Mouse (Mus musculus) 3134 (cell line): Measurements from ENCODE around the gene Fam189b.

Experiments used
- DNase-seq: peaks from one replicate; pipeline ENCODE4 v3.0.0-alpha.2; 2011; ENCODE audit warnings: low spot score; ENCODE audit not compliant: insufficient read length; ENCODE audit errors: extremely low read depth

Gene Fam189b

DNA sequence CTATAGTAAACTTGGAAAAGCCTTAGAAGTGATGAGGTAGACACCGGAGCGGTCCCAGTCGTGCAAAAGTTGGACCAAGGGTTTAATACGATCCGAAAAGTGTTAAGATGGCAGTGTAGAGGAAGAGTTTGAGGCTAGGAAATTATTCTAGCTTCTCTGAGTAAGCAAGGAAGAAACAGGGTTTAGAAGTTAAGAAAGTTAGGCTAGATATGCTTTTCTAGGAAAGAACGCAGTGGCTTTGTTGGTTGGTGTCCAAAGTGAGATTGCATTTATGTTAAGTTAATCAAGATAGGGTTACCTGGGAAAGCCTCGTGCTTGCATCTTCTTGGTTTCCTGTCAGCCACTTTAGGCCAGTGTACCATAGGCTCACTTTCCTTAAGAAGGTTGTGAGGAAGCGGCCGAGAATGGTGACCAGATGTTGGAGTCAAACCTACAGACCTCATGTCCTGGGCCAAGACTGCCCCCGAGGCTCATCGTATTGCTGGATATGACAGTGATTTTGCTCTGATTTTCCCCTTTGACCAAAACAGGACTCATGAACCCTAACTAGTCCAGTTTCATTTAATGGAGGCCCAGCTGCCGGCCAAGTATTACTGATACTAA, 17.6 kb upstream of the Fam189b start:
- DNase-seq, result no peak

DNA sequence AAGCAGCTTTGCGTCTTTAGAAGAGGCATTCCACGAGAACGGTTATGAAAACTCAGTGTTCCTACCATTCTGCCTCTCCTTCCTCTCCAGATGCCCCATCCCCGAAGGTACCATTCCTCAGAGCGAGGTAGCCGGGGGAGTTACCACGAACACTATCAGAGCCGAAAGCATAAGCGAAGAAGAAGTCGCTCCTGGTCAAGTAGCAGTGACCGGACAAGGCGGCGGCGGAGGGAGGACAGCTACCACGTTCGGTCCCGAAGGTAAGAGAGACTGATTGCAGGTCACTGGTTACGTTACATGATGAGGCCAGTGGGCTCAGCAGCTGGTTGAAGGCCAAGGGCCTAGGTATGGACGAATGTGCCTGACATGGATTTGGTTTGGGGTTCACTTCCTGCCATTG, 16.0 kb upstream of the Fam189b start:
- no peak for DNase-seq

DNA sequence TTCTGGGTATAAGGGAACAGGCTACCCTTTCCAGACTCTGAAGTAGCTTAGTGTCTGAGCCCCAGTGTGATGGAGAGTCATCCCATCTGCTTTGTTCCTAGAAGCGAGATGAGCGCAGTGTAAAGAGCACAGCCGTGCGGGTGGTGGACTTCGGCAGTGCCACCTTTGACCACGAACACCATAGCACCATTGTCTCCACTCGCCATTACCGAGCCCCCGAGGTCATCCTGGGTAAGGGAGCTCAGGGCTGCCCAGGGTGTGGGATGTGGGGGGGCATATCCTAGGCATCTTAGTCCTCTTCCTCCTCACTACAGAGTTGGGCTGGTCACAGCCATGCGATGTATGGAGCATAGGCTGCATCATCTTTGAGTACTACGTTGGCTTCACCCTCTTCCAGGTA, 8.1 kb upstream of the Fam189b start:
- DNase-seq, result no peak

DNA sequence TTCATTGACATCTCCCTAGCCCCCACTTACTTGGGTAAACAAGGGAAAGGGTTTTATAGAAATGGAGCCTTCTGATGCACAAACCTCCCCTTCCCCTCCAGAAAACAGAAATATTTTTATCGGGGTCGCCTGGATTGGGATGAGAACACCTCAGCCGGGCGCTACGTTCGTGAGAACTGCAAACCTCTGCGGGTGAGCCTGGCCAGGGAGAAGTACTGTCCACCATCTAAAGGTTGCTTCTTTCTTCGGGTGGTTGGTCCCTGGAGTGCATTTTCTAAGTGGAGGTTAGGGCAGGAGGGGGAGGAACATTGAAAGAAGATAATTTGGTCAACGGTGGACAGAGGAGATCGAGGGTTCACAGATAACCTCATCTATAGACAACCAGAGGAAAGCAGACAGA, 7.4 kb upstream of the Fam189b start:
- DNase-seq, result no peak

DNA sequence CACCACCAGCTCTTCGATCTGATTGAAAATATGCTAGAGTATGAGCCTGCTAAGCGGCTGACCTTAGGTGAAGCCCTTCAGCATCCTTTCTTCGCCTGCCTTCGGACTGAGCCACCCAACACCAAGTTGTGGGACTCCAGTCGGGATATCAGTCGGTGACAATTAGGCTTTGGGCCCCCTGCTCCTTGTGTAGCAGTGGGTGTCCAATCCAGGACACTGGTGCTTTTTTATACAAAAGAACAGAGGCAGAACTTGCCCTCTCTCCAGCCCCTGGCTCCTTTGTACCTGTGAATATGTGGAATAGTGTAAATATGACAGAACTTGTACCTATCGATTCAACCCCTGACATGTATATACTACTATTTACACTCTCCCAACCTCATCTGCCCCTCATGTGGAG, 6.5 kb upstream of the Fam189b start:
- DNase-seq, result no peak

DNA sequence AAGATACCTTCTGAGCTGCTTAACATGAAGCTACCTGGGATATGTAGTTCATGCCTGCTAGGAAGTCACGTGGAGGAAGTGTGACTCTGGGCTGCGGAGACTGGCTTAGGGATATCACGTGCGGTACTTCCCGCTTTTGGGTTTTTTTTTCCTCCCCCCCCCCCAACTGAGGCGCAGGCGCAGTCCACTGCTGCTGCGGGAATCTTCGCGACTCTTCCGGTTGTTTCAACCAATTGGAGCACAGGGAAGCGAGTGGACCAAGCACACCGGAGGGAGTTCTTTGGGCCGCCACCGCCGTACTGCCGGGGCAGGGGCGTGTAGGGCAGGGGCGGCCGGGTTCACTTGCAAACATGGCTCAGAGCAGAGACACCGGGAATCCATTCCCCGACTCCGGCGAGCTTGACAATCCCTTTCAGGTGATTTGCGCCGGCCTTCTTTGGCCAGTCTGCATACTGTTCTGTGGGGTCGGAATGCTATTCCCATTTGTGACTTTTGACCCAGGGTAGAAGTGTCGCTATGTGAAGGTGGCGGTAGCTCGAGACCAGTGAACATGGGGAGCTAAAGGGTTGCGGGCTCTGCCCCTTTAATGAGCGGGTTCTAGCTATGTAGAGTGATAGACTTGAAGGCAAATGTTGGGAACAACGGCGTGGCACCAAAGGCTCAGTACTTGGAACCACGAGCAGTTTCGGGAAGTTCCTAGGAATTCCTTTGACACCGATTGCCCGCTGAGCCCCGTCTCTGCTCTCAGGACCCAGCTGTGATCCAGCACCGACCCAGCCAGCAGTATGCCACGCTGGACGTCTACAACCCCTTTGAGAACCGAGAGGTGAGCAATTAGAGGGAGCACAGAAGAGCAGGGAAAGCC, 5.5 kb upstream of the Fam189b start, which contains the start of gene Scamp3:
Gene Scamp3, plus strand, starts transcription at position 232 of the 865 bp plus-strand sequence.
- DNase-seq, result peak; percentile 96

DNA sequence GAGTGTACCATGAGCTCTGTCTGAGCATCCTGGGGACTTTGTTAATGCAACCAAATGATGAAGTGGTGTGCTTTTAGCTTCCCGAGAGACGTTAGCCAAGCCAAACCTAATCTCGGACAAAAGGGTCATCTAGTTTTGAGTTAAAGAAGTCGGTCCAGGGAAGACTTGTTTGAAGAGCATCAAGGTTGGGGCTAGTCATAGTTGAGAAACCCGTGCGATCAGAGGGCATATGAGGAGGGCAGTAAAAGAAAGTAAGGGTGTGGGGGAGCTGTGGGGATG, 4.9 kb upstream of the Fam189b start:
- no peak for DNase-seq

DNA sequence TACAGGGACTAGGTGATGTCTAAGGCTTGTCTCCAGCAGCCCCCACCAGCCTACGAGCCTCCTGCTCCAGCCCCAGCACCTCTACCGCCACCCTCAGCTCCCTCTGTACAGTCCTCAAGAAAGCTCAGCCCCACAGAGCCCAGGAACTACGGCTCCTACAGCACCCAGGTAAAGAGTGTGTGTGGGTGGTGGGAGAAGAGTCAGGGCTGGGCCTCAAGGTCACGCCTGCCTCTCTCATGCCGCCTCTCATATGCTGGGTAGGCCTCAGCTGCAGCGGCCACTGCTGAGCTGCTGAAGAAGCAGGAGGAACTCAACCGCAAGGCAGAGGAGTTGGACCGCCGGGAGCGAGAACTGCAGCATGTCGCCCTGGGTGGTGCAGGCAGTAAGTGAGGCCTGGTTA, 3.9 kb upstream of the Fam189b start:
- no peak for DNase-seq

DNA sequence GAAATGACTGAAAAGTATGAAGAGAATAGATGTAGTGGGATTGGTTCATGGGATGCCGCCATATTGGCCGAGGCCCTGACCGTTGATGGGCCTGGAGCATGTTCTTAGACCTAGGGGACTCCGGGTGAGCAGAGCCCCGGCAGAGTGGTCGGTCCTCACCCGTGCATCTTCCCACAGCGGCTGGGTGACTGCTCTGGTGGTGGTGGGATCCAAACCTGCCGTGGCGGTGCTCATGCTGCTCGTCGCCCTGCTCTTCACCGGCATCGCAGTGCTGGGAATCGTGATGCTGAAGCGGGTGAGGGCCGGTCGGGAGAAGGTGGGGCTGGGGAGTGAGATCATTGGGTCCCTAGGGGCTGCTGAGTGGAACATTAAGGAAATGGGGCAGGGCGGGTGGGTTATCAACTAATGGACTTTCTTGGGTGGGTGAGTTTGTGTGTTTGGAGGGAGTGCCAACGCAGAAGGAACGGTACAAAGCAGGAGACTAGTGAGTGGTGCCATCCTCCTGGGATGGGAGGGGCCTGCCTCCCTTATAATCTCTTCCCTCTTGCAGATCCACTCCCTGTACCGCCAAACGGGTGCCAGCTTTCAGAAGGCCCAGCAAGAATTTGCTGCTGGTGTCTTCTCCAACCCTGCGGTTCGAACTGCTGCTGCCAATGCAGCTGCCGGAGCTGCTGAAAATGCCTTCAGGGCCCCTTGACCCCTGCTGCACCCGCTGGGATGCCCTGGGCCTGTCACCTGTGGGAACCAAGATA, 1.0 kb upstream of the Fam189b start:
- no peak for DNase-seq

DNA sequence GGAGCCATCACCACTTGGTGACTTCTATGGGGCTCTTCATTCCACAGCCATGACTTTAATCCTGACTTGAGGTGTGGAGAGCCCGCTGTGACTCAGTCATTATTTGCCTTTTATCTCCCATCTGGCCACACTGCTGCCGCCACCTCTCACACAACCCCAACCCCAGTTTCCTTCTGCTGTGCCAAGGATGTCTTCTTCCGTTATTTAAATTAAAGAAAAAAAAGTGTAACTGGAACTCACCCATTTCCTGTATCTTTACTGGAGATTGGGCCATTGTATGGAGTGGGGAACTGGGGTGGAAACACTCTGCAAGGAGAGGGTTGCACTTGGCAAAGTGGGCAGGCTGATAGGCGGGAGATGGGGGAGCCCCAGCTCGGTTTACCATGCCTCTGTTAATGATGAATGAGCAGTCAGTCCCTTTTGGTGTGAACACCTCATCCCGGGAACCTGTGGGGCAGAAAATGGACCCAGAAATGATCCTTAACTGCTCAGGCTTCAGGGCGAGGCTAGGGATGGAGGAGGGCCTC, 349 bp upstream of the Fam189b start:
- DNase-seq, result no peak

DNA sequence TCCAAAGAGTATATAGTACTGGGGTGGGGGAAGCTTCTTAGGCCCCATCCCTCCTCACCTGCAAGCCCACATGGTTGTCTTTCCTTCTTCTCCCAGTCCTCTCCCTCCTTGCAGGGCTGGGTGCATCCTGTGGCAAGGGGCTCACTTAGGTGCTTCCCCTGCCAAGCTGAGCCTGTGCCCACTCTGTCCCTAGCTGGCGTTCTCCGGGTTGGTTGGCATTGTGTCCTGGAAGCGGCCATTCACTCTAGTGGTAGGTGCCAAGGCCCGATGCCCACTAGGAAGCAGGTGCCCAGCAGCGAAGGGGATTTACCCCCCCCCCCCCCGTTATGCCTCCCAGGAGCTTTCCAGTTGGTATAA, 994 bp downstream of the Fam189b start:
- no peak for DNase-seq

DNA sequence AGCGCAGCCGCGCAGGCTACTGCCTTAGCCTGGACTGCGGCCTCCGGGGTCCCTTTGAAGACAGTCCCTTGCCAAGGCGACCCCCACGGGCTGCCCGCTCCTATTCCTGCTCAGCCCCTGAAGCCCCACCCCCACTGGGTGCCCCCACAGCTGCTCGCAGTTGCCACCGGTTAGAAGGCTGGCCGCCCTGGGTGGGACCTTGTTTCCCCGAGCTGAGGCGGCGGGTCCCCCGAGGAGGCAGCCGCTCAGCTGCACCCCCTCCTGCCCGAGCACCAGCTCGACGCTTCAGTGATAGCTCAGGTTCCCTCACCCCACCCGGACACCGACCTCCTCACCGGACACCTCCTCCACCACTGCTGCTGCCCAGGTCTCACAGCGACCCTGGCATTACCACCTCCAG, 4.3 kb downstream of the Fam189b start:
- DNase-seq, result no peak

DNA sequence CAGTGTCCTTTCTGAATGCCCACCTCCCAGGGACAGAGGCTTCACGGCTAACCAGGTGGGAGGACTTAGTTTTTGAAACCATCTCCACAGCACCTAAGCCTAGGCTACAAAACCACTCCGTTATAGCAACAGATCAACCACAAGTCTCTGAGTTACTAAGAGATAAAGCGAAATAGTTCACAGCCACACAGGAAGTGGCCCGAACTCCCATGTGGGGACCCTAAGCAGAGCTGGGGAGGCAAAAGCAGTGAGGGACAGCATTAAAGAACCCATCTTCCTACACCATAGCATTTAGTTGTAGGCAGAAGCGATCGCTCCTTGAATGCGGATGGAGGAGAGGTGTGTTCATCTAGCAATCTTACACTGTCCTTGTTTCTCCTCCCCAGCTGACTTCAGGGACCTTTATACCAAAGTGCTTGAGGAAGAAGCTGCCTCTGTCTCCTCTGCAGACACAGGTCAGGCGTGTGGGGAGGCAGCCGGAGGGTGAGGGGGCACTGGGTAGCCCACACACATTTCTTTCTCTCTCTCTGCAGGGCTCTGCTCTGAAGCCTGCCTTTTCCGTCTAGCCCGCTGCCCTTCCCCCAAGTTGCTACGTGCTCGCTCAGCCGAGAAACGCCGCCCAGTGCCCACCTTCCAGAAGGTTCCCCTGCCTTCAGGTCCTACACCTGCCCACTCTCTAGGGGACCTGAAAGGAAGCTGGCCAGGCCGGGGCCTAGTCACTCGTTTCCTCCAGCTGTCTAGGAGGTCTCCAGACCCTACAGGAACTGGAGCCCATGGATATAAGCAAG, 4.9 kb downstream of the Fam189b start:
- DNase-seq, result no peak

DNA sequence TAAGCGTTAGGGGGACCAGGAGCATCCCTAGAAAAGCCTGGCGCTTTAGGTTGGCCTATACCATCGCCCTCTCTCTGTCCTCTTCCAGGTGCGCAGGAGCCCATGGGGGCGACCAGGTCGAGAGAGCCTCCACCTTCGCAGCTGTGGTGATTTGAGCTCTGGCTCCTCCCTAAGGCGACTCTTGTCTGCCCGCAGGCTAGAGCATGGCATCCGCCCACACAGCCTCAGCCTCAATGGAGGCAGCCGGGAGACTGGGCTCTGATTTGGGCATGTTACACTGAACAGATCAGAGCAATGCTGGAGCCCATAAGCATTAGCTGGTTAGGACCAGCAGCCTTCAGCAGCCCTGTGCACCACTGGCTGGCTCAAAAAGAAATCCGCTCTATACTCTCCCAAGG, 5.5 kb downstream of the Fam189b start:
- DNase-seq, result no peak

DNA sequence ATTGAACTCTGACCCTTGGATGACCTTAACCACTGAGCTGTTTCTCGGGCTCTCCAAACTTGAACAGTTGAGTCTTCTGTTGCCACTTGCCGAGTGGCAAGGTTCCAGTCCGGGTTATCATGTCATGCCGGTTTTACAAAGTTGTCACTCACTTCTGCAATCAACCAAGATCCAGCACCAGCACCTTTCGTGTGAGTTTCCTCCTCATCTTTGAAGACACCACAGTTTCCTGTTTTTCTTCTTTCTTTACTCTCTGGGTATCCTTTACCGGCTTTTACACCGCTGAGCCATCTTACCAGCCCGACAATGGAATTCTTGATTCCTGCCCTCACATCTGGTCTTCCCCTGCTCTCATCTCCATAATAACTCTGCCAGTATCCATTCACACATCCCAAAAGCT, 7.5 kb downstream of the Fam189b start:
- no peak for DNase-seq

DNA sequence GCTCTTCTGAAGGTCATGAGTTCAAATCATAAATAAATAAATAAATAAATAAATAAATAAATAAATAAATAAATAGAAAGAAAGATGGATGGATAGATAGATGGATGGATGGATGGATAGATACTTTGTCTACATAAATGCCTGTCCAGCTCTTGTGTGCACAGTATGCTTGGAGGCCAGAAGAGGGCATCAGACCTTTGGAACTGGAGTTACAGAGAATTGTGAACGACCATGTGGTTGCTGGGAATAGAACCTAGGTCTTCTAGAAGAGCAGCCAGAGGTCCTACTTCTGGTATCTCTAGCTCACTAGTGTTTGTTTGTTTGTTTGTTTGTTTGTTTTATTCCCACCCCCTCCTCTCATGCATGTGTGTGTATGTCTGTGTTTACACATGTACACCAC, 10.4 kb downstream of the Fam189b start:
- DNase-seq, result no peak

DNA sequence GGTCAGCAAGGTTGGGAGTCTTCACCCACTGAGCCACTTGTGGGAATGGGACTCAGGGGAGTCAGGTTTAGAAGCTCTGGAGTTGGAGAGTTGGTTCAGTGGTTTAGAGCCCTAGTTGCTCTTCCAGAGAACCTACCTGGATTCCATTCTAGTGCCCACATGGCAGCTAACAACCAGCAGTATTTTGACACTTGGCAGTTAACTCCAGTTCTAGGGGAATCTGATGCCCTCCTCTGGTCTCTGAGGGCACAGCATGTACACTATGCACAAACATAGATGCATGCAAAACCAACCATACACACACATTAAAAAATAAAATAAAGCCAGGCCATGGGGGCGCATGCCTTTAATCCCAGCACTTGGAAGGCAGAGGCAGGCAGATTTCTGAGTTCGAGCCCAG, 10.9 kb downstream of the Fam189b start:
- DNase-seq, result no peak

DNA sequence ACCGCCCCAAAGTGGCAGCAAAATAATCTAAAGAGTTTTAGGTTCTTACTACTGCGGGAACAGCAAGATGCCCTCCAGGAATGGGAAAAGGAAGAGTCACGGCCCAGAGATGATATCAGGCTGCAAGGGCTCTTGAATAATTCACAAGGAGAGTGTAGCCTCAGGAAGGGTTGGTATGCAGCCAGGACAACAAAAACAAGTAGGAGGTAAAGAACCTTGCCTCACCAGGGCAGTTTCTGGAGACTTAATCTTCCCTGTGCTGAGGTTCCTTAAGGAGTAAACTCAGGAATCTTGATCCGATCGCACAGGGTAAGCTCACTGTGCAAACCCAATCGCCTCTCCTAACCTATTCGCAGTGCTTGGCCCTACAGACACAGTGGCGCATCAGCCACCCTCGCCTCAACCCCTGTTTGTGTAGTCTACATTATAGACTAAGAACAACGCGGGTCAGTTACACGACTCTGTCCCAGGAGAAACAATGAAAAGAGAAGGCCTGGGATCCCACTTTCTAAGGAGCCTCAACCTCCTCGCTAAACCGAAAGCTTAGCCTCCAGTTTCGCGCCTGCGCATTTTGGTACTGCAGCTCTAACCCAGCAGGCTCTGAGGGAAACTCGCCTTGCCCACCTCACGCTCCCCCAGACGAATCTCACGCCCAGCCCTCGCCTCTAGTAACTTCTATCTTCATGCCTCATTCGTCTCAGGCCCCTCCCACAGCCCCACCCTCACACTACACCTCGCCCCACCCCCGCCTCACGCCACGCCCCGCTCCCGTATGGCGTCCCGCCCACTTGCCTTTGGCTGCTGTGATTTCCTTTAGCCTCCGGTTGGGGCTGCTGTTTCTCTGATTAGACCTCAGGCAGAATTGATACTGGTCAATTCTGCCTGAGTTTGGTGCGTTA, 13.3 kb downstream of the Fam189b start:
- peak; percentile 94 for DNase-seq

DNA sequence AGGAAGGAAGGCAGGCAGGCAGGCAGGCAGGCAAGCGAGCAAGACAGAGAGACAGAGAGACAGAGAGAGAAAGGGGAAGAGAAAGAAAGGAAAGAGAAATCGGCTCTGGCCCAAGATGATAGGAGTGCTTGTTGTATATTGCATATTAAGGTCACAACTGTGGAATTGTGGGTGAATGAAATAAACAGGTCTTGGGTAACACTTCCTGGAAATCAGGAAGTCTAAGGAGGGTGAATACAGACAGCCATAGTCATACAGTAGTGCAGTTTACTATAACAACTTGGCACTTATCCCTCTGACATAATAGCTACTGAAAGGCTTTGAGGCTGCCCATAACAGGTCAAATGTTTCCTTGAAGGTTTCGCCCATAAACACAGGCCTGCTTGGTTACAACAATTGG, 16.9 kb downstream of the Fam189b start:
- no peak for DNase-seq
